Mouse (Mus musculus): ENCODE results near the gene Orai2. TPM values are rescaled to one million over a fixed set of nuclear protein-coding genes. Genes with fewer than 3 reads are reported as not detected.
"Not testable (repeated sequence)": the region's sequence is repeated elsewhere in the genome, so short reads cannot be mapped to it uniquely, and the experiment has no call there.

Orai2 gene
- 10 to 100 TPM; 80.6 to 98.3 TPM for total RNA-seq (2021)
- long read RNA-seq, transcript Orai2-201 (3 exons, 3,908 nt), result major isoform, 32 of 60 reads
- long read RNA-seq, partial matches to known transcripts, result 0 of 60 reads
- long read RNA-seq, other reads (novel, unspliced or antisense), result 25 of 60 reads

DNA sequence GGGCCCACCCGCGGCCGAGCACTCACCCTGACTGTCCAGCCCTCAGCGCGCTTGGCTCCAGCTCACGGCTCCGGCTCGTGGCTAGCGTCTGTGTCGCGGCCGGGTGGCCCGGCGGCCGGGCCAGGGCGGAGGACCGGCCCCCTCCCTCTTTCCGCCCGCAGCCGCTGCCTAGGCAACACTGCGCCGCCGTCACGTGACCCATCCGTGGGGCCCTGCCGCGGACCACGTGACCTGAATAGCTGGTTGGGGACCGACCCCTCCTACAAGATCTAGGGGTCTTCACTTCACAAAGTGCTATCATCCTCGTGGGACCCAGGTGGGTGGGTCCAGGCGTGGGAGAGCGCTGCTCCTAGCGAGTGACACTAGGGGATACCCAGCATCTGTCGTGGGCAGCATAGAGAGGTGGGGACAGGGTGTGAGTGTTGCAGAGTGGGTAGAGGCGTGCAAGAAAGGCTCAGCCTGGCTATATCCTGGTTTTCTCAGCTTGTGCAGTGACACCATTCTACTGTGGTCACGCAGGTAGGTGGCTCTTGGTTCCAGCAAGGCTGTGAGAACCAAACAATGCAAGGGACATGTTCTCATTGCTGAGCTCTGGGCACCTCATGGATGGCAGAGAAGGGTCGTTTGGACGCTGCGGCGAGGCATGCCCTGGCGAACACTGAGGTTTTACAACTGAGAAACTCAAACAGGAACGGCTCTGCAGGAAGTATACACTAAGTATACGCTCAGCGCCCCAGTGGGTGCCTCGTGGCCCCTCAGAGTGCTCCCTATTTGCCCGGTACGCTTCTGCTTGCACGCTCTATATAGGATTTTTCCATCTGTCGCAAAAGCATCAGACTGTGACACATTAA, at the start of gene Orai2:
Gene Orai2, minus strand, starts transcription at position 202 of the 851 bp plus-strand sequence.
- DNase-seq (ENCODE audit: low spot score in 2 of 2), result peak; percentile 83 to 89

DNA sequence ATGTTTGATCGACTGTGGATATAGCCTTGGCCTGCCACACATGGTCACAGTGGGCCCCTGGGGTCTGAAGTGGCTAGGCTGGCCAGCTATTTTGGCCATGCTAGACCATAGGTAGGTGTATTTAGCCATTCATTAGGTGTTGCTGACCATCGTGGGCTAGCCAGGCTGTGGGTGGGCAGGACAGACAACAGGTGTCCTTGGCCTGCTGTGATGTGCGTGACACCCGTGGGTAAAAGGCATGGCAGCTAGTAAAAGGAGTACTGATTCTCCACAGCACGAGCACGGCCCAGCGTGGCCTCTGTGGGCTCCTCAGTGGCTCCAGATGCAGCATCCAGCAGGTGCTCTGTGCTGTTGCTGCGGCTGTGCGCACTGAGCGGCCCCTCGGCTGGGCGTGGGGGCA, 48.1 kb upstream of the Orai2 start:
- no peak for DNase-seq (ENCODE audit: low spot score in 2 of 2)

DNA sequence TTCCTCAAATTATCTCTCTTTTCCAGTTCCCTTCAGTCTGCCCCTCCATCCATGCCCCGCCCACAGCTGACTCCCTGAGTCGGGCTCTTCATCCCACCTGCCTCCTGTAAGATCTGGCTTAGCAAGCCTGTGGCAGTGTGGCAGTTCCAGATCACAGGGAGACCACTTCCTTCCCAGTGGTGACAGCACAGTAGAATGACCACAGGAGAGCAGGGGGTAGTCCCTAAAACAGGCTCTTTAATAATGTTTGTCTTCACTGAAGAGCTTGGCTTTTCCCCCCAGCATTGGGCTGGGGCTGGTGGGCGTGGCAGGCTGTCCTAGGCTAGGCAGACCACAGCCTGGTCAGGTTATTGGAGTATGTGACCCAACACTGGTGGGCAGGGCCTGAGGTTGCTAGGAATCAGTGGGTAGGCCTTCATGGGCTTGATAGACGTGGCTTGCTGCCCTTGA, 47.4 kb upstream of the Orai2 start:
- no peak for DNase-seq (ENCODE audit: low spot score in 2 of 2)

DNA sequence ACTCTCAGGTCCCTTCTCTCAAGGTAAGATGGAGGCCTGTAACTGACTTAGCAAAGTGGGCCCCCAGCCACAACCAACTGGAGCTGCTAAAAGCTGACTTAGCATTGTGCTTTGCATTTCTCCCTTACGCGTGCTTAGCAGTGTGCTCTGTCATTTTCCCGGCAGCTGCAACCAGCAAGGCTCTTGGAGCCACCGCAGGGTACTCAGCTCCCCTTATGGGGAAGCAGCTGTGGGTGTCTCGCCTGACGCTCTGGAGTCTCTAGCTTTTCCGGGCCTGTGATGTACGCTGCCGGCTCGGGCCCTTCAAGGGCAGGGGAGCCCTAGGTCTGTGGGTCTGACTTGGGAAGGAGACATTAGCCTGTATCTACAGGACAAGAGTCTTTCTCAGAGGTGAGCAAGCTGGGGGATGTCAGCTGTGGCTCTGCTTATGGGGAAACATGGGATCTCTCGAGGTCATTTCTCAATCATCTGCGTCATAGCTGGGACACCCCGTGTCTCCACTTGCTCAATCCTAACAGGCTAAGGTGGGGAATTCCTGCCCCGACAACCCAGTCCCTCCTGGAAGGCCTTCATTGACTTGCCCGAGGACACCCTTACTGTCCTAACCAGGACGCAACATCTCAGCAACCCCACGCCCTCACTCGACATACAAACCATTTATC, 46.6 kb upstream of the Orai2 start:
- no peak for DNase-seq (ENCODE audit: low spot score in 2 of 2)

DNA sequence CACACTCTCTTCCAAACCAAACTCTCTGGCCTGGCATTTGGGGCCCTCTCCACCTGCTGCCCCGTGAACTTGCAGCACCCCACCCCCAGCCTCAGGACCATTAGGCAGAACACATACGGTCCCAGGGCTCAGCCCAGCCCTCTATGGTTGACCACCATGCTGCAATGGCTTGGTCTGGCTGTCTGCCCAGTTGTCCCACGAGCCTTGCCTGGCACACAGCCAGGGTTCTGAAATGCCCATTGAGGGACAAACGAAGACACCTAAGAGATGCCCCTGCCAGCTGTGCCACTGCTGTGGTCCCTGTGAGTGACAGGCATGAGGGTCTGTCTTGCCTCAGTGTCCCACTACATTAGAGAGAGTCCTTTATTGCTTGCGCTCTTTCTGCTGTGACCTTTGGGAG, 45.4 kb upstream of the Orai2 start:
- DNase-seq (ENCODE audit: low spot score in 2 of 2), result no peak

DNA sequence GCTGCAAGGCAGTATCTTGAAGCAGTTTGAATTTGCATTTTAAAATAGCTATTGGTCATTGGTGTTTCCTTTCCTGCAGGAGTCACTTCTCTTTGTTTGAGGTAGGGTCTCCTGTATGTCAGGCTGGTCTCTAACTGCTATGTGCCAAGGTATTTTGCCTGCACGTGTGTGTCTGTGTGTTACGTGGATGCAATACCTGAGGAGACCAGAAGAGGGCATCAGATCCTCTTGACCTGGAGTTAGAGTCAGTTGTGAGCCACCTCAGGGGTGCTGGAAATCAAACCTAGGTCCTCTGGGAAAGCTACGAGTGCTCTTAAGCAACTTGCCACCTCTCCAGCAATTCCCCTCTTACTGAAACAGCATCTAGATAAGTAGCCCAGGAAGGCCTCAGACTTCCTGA, 44.7 kb upstream of the Orai2 start:
- no peak for DNase-seq (ENCODE audit: low spot score in 2 of 2)

DNA sequence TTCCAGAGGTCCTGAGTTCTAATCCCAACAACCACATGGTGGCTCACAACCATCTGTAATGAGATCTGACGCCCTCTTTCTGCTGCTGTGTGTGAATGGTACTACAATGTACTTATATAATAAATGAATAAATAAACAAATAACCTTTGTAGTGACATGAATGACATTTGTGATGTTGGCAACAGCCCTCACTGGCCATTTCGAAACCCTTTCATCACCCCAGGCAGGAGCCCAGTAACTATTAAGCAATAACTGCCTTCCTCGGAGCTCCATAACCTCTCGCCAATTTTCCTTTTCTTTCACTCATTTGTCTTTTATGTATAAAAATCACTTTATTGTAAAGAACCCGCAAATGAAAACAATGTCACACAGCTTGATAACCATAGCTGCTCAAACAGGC, 43.2 kb upstream of the Orai2 start:
- no peak for DNase-seq (ENCODE audit: low spot score in 2 of 2)

DNA sequence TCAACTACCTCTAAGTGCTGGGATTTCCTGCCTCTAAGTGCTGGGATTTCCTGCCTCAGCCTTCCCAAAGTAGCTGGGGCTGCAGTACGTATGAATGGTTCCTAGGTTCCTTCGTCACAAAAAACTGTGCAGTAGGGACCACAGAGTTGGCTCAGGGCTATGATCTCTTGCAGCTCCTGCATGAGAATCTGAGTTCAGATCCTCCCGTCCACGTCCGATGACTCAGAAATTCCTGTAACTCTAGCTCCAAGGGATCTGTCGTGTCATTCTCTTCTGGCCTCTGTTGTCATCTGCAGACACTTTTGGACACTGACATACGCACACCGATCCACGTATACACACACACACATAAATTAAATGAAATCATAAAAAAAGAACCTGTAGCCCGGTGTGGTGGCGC, 42.2 kb upstream of the Orai2 start:
- no peak for DNase-seq (ENCODE audit: low spot score in 2 of 2)

DNA sequence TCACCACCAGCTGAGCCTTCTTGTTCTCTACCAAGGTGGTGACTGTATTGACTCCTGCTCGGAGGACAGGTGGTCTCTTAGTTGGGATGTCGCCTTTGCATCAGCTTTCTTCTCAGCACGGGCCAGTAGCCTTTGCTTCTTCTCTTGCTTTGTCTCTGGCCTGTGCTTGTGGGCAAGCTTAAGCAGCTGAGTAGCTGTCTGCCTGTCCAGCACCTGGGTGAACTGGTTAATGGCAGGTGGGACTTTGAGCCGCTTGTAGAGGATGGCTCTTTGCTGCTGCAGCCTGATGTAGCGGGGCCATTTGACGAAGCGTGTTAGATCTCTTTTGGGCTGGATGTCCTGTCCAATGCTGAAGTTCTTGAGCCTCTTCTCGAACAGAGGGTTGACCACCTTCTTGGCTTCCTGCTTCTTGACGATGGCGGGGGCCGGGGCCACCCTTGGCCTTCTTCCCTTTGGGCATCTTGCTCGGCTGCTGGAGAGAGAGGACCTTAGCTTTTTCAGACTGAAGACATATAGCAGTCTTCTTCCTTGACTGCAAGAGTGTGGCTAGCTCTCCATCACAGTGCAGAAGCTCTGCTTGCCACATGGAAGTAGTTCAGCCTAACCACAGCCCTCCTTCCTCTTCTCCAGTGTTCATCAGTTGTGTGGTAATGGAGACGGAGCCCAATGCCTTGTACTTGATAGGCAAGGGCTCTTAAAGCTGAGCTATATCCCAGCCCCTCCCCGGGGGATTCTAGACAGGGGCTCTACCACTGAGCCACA, 41.0 kb upstream of the Orai2 start:
- not testable (repeated sequence) for DNase-seq (ENCODE audit: low spot score in 2 of 2)

DNA sequence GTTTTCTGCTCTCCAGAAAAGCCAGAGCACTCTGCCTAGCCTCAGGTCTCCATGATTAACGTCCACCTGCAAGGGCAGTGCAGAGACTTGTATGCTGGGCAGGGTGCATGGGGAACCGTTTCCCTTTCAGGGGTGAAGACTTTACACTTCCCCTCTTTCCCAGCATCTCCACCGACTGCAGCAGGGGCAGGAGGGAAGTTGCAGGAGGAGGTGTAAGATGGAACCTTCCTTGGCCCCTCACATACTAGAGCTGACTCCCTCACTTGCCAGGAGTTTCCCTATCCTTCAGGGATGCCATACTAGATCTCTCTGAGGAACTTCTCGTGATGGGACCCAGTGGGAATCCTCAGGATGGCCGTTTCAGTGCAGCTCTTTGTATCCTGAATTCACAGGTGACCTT, 40.0 kb upstream of the Orai2 start:
- no peak for DNase-seq (ENCODE audit: low spot score in 2 of 2)

DNA sequence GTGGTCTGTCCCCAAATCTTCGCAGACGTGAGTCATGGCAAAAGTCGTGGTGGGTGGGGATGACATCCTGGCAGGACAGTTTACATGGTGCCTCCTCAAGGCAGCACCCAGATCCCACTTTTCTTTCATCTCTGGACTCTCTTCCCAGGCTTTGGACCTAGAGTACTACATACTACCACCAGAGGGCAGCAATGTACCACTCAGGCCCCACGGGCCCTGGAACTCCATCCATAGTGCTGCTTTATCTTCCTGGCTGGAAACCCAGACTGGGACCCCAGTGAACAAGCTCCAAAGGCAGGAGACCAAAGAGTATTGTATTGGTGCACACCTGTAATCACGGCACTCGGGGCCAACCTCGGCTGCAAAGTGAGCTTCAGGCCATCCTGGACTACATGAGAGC, 31.3 kb upstream of the Orai2 start:
- peak; percentile 73 to 79 for DNase-seq (ENCODE audit: low spot score in 2 of 2)

DNA sequence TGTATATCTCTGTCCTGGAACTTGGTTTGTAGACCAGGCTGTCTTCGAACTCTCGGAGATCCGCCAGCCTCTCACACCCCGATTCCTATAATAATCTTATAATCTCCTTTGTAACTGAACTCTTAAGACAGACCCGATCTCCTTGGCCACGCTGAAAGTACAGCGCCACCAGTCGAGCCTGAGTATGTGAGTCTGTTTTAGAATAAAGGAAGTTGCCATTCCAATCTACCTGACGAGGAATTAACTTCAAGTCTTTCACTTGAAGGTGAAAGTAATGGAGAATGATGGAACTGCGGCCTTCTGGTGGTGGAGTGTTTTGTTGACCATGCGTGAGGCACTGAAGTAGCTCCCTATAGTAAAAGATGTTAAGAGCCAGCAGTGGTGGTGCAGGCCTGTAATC, 29.0 kb upstream of the Orai2 start:
- no peak for DNase-seq (ENCODE audit: low spot score in 2 of 2)

DNA sequence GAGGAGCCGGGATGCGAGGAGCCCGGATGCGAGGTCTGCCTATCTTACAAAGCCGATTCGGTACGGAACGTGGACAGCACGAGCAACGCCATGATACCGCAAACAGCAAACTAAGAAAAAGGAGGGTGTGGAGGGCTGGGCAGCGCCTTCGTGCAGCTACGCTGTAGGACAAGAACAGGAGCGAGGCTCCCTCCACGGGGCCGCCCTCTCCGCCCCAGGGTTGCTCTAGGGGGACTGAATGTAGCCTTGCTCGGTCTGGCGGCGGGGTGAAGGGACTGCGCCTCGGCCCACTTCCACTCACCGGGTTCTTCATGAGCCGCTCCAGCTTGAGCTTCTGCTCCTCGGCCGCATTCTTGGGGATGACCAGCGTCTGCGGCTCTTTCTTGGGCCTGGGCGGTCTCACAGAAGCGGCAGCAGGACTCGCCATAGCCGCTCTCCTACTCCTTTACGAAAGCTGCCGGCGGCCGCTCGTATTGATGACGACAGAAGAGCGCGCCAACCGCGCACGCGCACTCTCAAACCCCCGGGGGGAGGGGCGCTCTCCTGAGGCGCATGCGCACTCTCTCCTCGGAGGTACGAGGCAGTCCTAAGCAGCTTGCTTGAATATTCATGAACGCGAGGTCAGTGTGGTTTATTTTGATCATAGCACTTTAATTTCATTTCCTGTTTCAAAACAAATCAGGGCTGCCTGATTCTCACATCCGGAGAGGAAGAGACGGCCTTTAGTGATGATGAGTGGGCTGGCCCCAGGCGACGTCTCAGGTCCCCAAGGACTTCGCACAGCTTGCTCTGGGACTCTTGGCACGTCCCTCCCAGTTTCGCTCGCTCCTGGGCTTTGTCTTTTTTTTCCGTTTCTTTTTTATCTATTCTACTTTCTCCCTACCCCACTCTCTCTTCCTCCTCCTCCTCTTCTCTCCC, 28.2 kb upstream of the Orai2 start, which contains the start of gene Prkrip1:
Gene Prkrip1, minus strand, starts transcription at position 490 of the 918 bp plus-strand sequence.
- peak; percentile 95 to 96 for DNase-seq (ENCODE audit: low spot score in 2 of 2)

DNA sequence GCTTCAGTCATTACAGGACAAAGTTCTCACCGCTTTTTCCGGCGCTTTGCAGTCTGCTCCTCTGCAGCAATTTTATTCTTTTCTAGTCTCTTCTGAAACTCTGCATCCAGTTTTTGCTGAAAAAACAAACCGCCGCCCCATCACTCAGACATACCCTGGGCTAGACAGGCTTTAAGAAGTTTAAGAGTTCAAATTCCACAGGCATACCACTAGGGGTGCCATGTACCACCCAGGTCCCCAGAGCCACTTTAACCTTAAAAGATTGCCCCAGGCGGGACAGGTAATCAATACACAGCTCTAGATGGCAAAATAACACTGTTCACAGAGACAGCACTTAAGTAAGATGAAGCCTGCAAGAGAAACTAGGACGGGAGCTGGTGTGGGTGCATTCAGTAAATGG, 21.4 kb upstream of the Orai2 start:
- no peak for DNase-seq (ENCODE audit: low spot score in 2 of 2)

DNA sequence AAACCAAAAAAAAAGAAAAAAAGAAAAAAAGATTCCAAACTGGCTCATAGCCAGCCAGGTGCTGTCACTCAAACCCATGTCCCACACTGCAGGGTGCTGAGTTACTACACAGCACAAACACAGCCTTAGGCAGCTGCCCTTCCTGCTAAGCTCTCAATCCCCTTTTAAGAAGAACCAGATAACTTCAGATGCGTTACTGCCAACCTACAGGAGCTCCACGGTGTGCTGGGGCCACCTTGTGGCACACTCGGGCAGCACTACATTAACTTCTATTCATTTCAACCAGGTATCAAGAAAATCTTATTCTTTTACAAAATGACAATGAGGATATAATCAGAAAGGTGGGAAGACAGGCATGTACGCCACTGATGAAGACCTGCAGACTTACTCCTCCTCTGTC, 16.2 kb upstream of the Orai2 start:
- DNase-seq (ENCODE audit: low spot score in 2 of 2), result peak; percentile 63 to 70

DNA sequence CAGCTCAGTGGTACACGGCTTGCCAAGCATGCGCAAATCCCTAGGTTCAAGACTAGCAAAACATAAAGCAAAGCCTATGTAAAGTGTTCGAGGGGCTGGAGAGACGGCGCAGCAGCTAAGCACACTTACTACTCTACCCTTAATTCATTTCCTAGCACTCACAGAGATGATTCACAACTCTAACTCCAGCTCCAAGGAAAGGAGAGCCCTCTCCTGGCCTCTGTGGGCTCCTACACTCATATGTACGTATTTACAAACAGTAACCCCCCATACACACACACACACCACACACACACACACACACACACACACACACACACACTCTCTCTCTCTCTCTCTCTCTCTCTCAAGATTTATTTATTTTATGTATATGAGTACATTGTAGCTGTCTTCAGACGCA, 13.3 kb upstream of the Orai2 start:
- DNase-seq (ENCODE audit: low spot score in 2 of 2), result no peak

DNA sequence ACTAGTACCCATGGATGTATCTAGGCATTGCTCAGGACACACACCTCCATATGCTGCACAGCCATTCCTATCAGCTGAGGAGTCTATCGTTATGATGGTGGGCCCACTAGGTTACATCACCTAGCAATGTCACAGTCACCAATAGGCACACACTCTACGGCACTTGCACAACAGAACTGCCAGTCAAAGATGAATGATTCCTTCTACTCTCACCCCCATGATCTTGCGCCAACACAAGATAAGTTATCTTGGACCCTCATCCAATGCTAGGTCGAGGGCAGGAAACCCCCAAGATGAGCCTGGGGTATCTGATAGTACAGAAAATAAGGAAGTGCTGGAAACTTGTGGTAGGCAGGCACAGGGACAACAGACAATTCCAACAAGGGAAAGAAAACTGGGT, 12.3 kb upstream of the Orai2 start:
- DNase-seq (ENCODE audit: low spot score in 2 of 2), result no peak

DNA sequence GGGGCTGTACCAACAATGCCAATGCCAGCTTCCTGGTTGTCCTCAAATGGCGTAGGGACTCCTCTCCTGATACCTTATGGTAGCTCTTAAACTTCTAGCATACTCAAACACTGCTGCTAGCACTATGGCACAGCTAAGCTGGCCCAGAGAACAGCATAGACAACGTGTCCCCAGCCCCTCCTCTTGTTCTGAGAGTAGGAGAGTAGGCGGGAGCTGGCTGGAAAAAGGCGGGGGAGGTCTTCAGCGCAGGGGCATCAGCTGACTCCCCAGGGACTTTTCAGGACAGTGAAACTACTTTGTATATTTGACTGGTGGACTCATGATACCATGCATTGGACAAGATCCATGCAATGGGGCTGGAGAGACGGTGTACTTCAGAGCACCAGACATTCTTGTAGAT, 11.5 kb upstream of the Orai2 start:
- no peak for DNase-seq (ENCODE audit: low spot score in 2 of 2)

DNA sequence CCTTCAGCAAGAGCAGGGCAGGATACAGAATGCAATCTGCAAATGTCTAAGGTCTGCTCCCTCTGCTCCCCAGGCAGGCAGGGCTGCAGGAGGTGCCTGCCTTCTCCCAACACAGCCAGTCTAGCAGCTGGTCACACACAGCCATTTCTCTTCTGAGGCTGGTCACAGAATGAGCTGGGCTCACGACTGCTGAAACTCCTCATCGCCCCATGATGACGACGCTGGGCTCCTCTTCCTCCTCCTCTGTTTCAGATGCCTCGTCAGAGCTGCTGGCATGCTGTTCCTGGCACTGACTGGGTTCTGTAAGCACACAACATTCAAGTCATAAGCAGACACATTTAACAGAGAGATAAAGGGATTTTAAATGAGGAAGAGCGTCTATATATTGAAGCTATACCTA, 10.7 kb upstream of the Orai2 start:
- DNase-seq (ENCODE audit: low spot score in 2 of 2), result no peak

DNA sequence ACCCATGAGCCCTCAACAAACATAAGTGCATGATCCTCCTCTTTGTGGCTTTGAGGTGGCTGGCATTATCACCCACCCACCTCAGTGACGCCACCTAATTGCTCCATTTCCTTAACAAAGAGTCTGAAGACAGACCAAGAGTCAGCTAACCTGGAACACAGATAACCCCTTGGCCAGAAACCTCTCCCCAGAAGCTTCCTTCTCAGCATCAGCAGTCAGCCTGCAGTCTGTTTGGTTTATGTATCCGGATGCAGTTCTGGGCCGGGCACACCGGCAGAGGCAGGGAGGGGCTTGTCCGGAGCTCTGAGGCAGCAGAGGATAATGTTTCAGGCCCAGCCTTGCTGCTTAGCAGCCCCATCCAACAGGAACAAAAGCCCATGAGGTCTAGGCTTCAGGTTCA, 9.1 kb upstream of the Orai2 start:
- DNase-seq (ENCODE audit: low spot score in 2 of 2), result no peak
